Mouse (Mus musculus): Measurements from ENCODE around the gene Bpifa3. TPM values are rescaled to one million over a fixed set of nuclear protein-coding genes. Genes with fewer than 3 reads are reported as not detected.
"Not testable (repeated sequence)": the region's sequence is repeated elsewhere in the genome, so short reads cannot be mapped to it uniquely, and the experiment has no call there.

Bpifa3 gene
- polyA plus RNA-seq, 1 experiment from 2014 or later, result not detected

DNA sequence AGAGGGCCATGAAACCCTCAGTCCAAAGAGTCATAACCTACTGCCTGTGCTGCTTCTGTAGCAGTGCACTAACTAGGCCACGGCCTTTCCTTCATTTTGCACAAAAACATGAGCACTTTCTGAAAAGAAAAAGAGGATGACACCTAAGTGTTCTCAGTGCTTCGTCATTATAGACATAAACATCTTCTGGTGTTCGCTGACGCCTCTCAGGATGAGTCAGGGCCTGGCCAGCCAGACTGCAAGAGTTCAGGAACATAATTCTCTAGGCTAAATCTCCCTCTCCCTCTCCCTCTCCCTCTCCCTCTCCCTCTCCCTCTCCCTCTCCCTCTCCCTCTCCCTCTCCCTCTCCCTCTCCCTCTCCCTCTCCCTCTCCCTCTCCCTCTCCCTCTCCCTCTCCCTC is 52.9 kb downstream of the Bpifa3 start:
- not testable (repeated sequence) for ATAC-seq (ENCODE audit: low FRiP score, low read depth); H3K9ac ChIP-seq

DNA sequence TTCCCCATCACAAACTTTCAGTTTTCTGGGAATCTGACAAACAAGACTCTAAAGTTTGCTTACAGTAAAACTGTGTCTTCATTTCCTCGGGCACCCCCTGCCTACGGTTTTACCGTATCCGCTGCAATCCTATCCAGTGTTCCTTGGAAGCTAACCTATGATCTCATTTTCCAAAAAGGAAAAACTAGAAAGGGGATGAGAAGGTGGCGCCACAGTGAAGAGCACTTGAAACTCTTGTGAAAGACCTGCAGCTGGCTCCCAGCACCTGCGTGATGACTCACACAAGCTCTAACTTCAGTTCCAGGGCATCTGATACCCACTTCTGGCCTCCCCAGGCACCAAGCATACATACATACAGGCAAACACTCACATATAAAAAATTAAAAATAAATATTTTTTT is 55.2 kb downstream of the Bpifa3 start:
- H3K27ac ChIP-seq, result no peak overlapping the region
- WGBS, result 91% methylated on average over 6 of the region's 6 CpGs

More for the DNA sequence above, 52.9 kb downstream of the Bpifa3 start:
- not testable (repeated sequence) for H3K9me3 ChIP-seq; H3K4me1 ChIP-seq; H3K27ac ChIP-seq; H3K36me3 ChIP-seq; H3K27me3 ChIP-seq (replicated peaks); H3K4me2 ChIP-seq (replicated peaks); H3K4me3 ChIP-seq
- WGBS, result 86% methylated on average over 4 of the region's 4 CpGs

DNA sequence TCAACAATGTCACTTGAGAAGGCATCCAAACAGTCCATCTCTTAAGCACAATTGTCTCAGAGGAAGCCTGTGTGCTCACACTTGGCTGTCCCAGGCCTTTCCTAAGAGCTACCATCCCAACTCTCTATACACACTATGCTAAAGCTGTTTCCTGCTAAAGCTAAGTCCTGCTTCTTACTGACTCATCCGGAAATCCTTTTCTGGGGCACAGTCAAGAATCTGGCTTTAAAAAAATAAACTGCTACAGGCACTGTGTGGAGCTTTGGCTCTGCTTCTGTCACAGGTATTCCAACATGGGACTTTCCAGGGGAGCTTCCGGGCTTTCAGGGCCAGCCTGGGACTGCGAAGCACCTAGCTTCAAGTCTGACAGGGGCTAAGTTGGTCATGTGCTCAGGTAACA is 55.6 kb downstream of the Bpifa3 start:
- H3K9ac ChIP-seq, result no peak overlapping the region
- H3K4me1 ChIP-seq, result no peaks in the 10 kb centered on the region
- no peaks in the 10 kb centered on the region for H3K36me3 ChIP-seq
- H3K27ac ChIP-seq, result no peak overlapping the region
- H3K4me2 ChIP-seq (replicated peaks), result no peak overlapping the region
- H3K27me3 ChIP-seq (replicated peaks), result no peaks in the 10 kb centered on the region
- 82% methylated on average over 3 of the region's 3 CpGs for WGBS
- no peaks in the 10 kb centered on the region for H3K9me3 ChIP-seq
- ATAC-seq (ENCODE audit: low FRiP score, low read depth), result no peak
- H3K4me3 ChIP-seq, result no peak overlapping the region

More for the DNA sequence above, 55.2 kb downstream of the Bpifa3 start:
- Histone ChIP-seq H3K27me3 (replicated peaks) (no peaks in the 10 kb centered on the region), H3K4me3 (no peak overlapping the region), H3K9ac (no peak overlapping the region), H3K4me2 (replicated peaks) (no peak overlapping the region), H3K9me3 (no peaks in the 10 kb centered on the region), H3K4me1 (no peaks in the 10 kb centered on the region), H3K36me3 (no peaks in the 10 kb centered on the region)
- ATAC-seq (ENCODE audit: low FRiP score, low read depth), result no peak

DNA sequence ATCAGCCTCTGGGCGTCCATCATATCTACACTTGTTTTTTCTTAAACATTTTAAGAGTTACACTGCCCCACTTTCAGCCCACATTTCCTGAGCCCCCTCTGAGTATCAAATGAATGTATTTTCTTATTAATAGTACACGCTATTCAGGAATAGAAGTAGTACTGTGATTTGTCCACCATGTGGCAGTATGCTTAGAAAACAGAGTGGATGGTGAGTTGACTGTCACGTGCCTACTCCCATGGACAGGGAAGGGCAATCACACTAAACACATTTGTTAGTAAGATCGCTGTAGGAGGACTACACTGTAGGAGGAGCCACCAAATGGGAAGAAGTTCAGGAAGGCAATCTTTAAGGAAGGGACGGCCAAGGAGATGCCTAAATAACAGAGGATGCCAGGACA is 57.3 kb downstream of the Bpifa3 start:
- no peaks in the 10 kb centered on the region for H3K27me3 ChIP-seq (replicated peaks)
- WGBS, result 47% methylated on average over 5 of the region's 5 CpGs
- ATAC-seq (ENCODE audit: low FRiP score, low read depth), result no peak
- no peaks in the 10 kb centered on the region for H3K9me3 ChIP-seq
- H3K9ac ChIP-seq, result no peak overlapping the region
- H3K4me2 ChIP-seq (replicated peaks), result no peak overlapping the region
- no peaks in the 10 kb centered on the region for H3K4me1 ChIP-seq
- H3K36me3 ChIP-seq, result no peaks in the 10 kb centered on the region
- no peak overlapping the region for H3K4me3 ChIP-seq
- H3K27ac ChIP-seq, result no peak overlapping the region

Other genes starting within 250 kb of the Bpifa3 start
- not detected in 2 replicates for gene Bpifb6, start 229.9 kb upstream of the Bpifa3 start, polyA plus RNA-seq (2016; fragmentation: Nextera tagmentation; extraction: Ambion mirVana)
- not detected in 2 replicates for gene Bpifb3, start 212.1 kb upstream of the Bpifa3 start, polyA plus RNA-seq (2016; fragmentation: Nextera tagmentation; extraction: Ambion mirVana)
- not detected in 2 replicates for gene Bpifb4, start 192.1 kb upstream of the Bpifa3 start, polyA plus RNA-seq (2016; fragmentation: Nextera tagmentation; extraction: Ambion mirVana)
- gene Bpifa6, start 155.4 kb upstream of the Bpifa3 start, polyA plus RNA-seq (2016; fragmentation: Nextera tagmentation; extraction: Ambion mirVana), result not detected in 2 replicates
- gene Bpifa2, start 122.1 kb upstream of the Bpifa3 start, polyA plus RNA-seq (2016; fragmentation: Nextera tagmentation; extraction: Ambion mirVana), result not detected in 2 replicates
- not detected in 2 replicates for gene Bpifa1, start 12.5 kb downstream of the Bpifa3 start, polyA plus RNA-seq (2016; fragmentation: Nextera tagmentation; extraction: Ambion mirVana)
- not detected in 2 replicates for gene Bpifa5, start 32.3 kb downstream of the Bpifa3 start, polyA plus RNA-seq (2016; fragmentation: Nextera tagmentation; extraction: Ambion mirVana)
- not detected in 2 replicates for gene Bpifb1, start 60.5 kb downstream of the Bpifa3 start, polyA plus RNA-seq (2016; fragmentation: Nextera tagmentation; extraction: Ambion mirVana)
- gene Bpifb5, start 93.4 kb downstream of the Bpifa3 start, polyA plus RNA-seq (2016; fragmentation: Nextera tagmentation; extraction: Ambion mirVana), result not detected in 2 replicates
- not detected in 2 replicates for gene Bpifb9a, start 127.5 kb downstream of the Bpifa3 start, polyA plus RNA-seq (2016; fragmentation: Nextera tagmentation; extraction: Ambion mirVana)
- gene Bpifb9b, start 176.9 kb downstream of the Bpifa3 start, polyA plus RNA-seq (2016; fragmentation: Nextera tagmentation; extraction: Ambion mirVana), result not detected in 2 replicates
- 15.2 and 15.7 TPM in 2 replicates for gene Cdk5rap1, start 242.7 kb downstream of the Bpifa3 start, polyA plus RNA-seq (2016; fragmentation: Nextera tagmentation; extraction: Ambion mirVana)